Mouse (Mus musculus): ENCODE measurements around the gene Slc39a5.

DNA sequence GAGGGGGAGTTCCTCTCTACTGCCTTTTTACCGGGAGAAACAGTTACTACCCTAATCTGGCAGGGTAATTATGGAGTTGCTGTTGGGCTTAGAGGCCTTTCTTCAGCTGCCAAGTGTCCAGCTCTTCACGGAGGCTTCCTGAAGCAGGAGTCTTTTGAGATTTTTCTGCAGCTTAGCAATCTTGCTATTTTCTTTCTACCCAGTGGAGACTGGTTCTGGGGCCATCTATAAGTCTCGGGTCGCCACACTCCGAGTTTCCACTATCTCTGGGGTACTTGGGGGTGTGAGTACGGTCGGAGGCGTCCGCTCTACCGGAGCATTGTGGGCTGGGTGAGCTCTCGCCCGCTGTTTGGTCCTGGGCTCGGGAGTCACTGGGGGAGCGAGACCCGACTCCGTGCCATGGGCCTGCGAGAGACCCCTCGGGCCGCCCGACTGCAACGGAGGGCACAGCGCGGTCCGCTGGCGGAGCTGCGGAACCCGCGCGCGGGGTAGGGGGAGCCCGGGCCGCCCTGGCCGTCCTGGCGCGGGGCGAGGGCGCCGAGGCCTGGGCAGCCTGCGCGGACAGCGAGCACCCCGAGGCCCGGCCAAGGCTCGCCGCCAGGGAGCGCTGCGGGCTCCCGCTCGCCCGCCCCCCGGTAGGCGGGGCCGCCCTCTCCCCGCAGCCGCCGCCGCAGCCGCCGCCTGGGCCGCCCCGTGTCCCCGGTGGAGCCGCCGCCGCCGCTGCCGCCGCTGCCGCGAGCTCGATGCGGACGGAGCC lies 24.4 kb downstream of the Slc39a5 start, which contains the start of gene Ankrd52:
- TF ChIP-seq CTCF (IDR thresholded peaks at IDR 0.05; ENCODE audit: borderline replicate concordance, insufficient read depth, low read length), result 0 out of 2 replicates have a peak, but pooled peaks have one; percentile 32
- TF ChIP-seq POLR2A (IDR thresholded peaks at IDR 0.05; ENCODE audit: low read depth, low read length), result peak; percentile 50; the same call in 1 of the 2 replicates

All from embryonic fibroblast, embryonic 13.5 days (primary cell).